Mouse (Mus musculus): ENCODE data around the gene Krtap16-1. TPM values are rescaled to one million over a fixed set of nuclear protein-coding genes. Genes with fewer than 3 reads are reported as not detected.

Gene Krtap16-1
- polyA plus RNA-seq, 1 experiment, result not detected

DNA sequence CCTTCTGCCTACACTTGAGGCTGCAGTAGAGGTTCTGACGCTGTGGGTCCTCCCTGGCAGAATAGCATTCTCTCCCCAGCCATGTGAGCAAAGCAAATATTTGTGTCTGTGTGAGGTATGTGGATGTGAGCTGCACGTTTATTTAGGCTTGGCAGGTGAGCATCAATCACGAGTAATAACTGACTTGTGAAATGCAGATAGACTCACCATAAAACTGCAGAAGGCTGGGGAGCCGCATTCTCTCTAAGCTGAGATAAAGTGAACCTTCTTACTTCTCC, 7.9 kb upstream of the Krtap16-1 start:
- Histone ChIP-seq H3K4me3 (ENCODE audit: insufficient read depth, poor library complexity, severe bottlenecking) (no peak overlapping the region), H3K27me3 (ENCODE audit: control insufficient read depth, insufficient read depth, insufficient read length) (peaks cover 23% of the 10 kb centered on the region), H3K36me3 (ENCODE audit: control insufficient read depth, insufficient read depth) (no peaks in the 10 kb centered on the region), H3K79me3 (ENCODE audit: low read depth) (no peaks in the 10 kb centered on the region), H3ac (ENCODE audit: control insufficient read depth, insufficient read length, low read depth) (no peak overlapping the region), H3K79me2 (ENCODE audit: control insufficient read depth, insufficient read depth) (no peaks in the 10 kb centered on the region)
- TF ChIP-seq MYOD1 (IDR thresholded peaks at IDR 0.05; ENCODE audit: control insufficient read depth, insufficient read length, low read depth), result no peak
- TF ChIP-seq USF1 (IDR thresholded peaks at IDR 0.05; ENCODE audit: low read depth), result no peak
- no peak for TF ChIP-seq MAX (IDR thresholded peaks at IDR 0.05)
- TF ChIP-seq MYOG (IDR thresholded peaks at IDR 0.05; ENCODE audit: control insufficient read depth, extremely low read depth, insufficient read length), result no peak
- no peak for TF ChIP-seq CEBPB (IDR thresholded peaks at IDR 0.05; ENCODE audit: low read depth)
- no peak for TF ChIP-seq CTCF (IDR thresholded peaks at IDR 0.05; ENCODE audit: control insufficient read depth, insufficient read depth, insufficient read length)
- no peak for TF ChIP-seq FOSL1 (IDR thresholded peaks at IDR 0.05; ENCODE audit: insufficient read depth, low read length, poor library complexity, severe bottlenecking)

DNA sequence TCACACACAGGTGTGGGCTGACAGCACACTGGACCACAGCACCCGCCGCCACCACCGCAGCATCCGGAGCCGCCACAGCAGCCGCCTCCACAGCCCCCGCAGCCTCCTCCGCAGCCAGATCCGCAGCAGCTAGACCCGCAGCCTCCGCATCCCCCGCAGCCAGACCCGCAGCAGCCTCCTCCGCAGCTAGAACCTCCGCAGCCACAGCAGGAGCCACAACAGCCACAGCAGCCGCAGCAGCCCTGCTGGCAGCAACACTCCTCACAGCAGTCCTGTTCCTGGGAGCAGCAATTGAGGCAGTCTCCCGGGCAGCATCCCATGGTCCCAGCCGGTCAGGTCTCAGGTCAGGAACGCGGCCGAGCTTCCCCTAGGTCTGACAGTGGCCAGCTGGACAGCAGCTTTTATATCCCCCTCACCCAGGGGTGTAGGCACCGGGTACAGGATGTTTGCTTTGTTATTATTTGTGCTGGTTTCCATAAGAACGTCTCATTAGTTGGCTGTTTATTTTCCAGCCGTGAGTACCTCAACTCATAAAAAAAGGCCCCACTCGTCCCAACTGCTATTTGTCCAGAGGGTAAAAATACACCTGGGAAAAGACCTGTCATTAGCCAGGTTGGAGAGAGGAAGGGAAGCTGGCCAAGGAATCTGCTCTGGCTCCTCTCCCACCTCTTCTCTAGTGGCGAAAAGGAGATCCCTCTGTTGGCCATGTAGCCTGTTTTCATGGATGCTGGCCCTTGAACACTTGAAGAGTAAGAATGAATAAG, 7.4 kb upstream of the Krtap16-1 start, which contains the start of gene Krtap17-1:
Krtap17-1 (minus strand) TSS at position 375 of the 764 bp plus-strand sequence.
- no peaks in the 10 kb centered on the region for H3K36me3 ChIP-seq (ENCODE audit: control insufficient read depth, insufficient read depth)
- no peak within 1 kb of the TSS for H3ac ChIP-seq (ENCODE audit: control insufficient read depth, insufficient read length, low read depth)
- H3K79me3 ChIP-seq (ENCODE audit: low read depth), result no peaks in the 10 kb centered on the region
- H3K27me3 ChIP-seq (ENCODE audit: control insufficient read depth, insufficient read depth, insufficient read length), result peaks cover 23% of the 10 kb centered on the region
- TF ChIP-seq USF1 (IDR thresholded peaks at IDR 0.05; ENCODE audit: low read depth) (no peak), MYOD1 (IDR thresholded peaks at IDR 0.05; ENCODE audit: control insufficient read depth, insufficient read length, low read depth) (no peak), MAX (IDR thresholded peaks at IDR 0.05) (no peak), FOSL1 (IDR thresholded peaks at IDR 0.05; ENCODE audit: insufficient read depth, low read length, poor library complexity, severe bottlenecking) (no peak), MYOG (IDR thresholded peaks at IDR 0.05; ENCODE audit: control insufficient read depth, extremely low read depth, insufficient read length) (no peak), CTCF (IDR thresholded peaks at IDR 0.05; ENCODE audit: control insufficient read depth, insufficient read depth, insufficient read length) (no peak), CEBPB (IDR thresholded peaks at IDR 0.05; ENCODE audit: low read depth) (no peak)
- H3K79me2 ChIP-seq (ENCODE audit: control insufficient read depth, insufficient read depth), result no peaks in the 10 kb centered on the region
- no peak within 1 kb of the TSS for H3K4me3 ChIP-seq (ENCODE audit: insufficient read depth, poor library complexity, severe bottlenecking)

DNA sequence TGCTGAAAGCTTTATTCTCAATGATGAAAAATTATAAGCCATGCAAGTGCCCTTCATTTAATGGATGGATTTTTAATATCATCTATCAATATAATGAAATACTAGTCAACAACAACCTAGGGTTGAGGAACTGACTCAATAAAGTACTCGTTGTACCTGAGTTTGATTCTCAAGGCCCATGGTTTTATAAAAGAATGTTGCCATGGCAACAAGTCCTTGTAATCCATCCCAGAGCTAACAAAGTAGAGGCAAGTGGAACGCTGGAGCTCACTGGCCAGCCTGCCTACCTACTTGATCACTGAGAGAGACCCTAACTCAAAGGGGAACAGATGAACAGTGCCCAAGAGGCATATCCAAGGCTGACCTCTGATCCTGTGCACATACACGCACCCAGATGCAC, 4.2 kb upstream of the Krtap16-1 start:
- peaks cover 26% of the 10 kb centered on the region for H3K27me3 ChIP-seq (ENCODE audit: control insufficient read depth, insufficient read depth, insufficient read length)
- H3K79me3 ChIP-seq (ENCODE audit: low read depth), result no peaks in the 10 kb centered on the region
- H3ac ChIP-seq (ENCODE audit: control insufficient read depth, insufficient read length, low read depth), result no peak overlapping the region
- H3K4me3 ChIP-seq (ENCODE audit: insufficient read depth, poor library complexity, severe bottlenecking), result no peak overlapping the region
- no peaks in the 10 kb centered on the region for H3K36me3 ChIP-seq (ENCODE audit: control insufficient read depth, insufficient read depth)
- H3K79me2 ChIP-seq (ENCODE audit: control insufficient read depth, insufficient read depth), result no peaks in the 10 kb centered on the region
- TF ChIP-seq USF1 (IDR thresholded peaks at IDR 0.05; ENCODE audit: low read depth) (no peak), MAX (IDR thresholded peaks at IDR 0.05) (no peak), CEBPB (IDR thresholded peaks at IDR 0.05; ENCODE audit: low read depth) (no peak), CTCF (IDR thresholded peaks at IDR 0.05; ENCODE audit: control insufficient read depth, insufficient read depth, insufficient read length) (no peak), MYOG (IDR thresholded peaks at IDR 0.05; ENCODE audit: control insufficient read depth, extremely low read depth, insufficient read length) (no peak), FOSL1 (IDR thresholded peaks at IDR 0.05; ENCODE audit: insufficient read depth, low read length, poor library complexity, severe bottlenecking) (no peak), MYOD1 (IDR thresholded peaks at IDR 0.05; ENCODE audit: control insufficient read depth, insufficient read length, low read depth) (no peak)

DNA sequence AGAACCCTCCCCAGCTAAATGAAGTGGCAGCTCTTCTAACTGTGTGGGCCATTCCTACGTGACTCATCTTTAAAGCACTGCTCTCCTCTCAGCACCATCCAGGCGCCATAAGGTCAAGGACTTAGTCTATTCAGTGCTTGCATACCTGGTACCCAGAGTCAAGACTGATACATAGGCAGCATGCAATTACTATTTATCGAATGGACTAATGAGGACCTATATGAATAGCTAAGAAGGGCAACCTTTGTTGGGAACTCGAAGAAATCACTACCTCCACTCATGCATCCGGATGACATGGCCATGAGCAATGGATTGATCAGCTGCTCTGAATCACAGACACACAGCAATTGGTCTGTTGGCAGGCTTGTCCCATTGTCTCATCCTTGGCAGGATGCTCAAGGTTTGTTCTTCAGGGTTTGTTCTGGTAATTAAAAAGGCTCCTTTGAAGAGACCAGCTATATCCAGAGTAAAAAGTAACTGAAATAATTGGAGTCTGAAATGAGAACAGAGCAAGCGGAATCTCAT, 3.5 kb upstream of the Krtap16-1 start:
- TF ChIP-seq MYOD1 (IDR thresholded peaks at IDR 0.05; ENCODE audit: control insufficient read depth, insufficient read length, low read depth) (peak; percentile 49), FOSL1 (IDR thresholded peaks at IDR 0.05; ENCODE audit: insufficient read depth, low read length, poor library complexity, severe bottlenecking) (no peak)
- peaks cover 28% of the 10 kb centered on the region for H3K27me3 ChIP-seq (ENCODE audit: control insufficient read depth, insufficient read depth, insufficient read length)
- no peaks in the 10 kb centered on the region for H3K79me2 ChIP-seq (ENCODE audit: control insufficient read depth, insufficient read depth)

DNA sequence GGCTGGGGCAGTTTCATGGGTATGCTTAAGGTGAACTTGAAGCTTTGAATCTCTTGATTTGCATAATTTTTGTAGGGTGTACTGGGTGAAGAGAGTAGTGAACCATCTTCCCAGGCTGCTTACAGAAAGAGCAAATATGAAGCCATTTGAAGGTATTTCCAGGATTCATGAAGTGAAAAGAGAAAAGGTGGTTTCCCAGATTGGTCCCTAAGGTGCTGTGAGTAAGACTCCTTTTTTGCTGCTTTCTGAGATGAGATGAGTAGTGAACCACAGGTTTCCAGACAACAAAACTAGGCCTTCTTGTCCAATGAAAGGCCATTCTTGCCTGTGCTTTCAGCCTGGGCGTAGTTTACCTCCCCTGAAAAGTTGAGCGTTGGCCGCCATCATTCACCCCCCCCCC, 2.1 kb upstream of the Krtap16-1 start:
- Histone ChIP-seq H3K27me3 (ENCODE audit: control insufficient read depth, insufficient read depth, insufficient read length) (peaks cover 29% of the 10 kb centered on the region), H3K4me3 (ENCODE audit: insufficient read depth, poor library complexity, severe bottlenecking) (no peak overlapping the region), H3K79me2 (ENCODE audit: control insufficient read depth, insufficient read depth) (no peaks in the 10 kb centered on the region), H3K79me3 (ENCODE audit: low read depth) (no peaks in the 10 kb centered on the region), H3K36me3 (ENCODE audit: control insufficient read depth, insufficient read depth) (no peaks in the 10 kb centered on the region), H3ac (ENCODE audit: control insufficient read depth, insufficient read length, low read depth) (no peak overlapping the region)
- TF ChIP-seq USF1 (IDR thresholded peaks at IDR 0.05; ENCODE audit: low read depth) (no peak), MYOD1 (IDR thresholded peaks at IDR 0.05; ENCODE audit: control insufficient read depth, insufficient read length, low read depth) (no peak), MYOG (IDR thresholded peaks at IDR 0.05; ENCODE audit: control insufficient read depth, extremely low read depth, insufficient read length) (no peak), MAX (IDR thresholded peaks at IDR 0.05) (no peak), CEBPB (IDR thresholded peaks at IDR 0.05; ENCODE audit: low read depth) (no peak), CTCF (IDR thresholded peaks at IDR 0.05; ENCODE audit: control insufficient read depth, insufficient read depth, insufficient read length) (no peak), FOSL1 (IDR thresholded peaks at IDR 0.05; ENCODE audit: insufficient read depth, low read length, poor library complexity, severe bottlenecking) (no peak)

More for the DNA sequence above, 3.5 kb upstream of the Krtap16-1 start:
- Histone ChIP-seq H3K4me3 (ENCODE audit: insufficient read depth, poor library complexity, severe bottlenecking) (no peak overlapping the region), H3K36me3 (ENCODE audit: control insufficient read depth, insufficient read depth) (no peaks in the 10 kb centered on the region), H3K79me3 (ENCODE audit: low read depth) (no peaks in the 10 kb centered on the region), H3ac (ENCODE audit: control insufficient read depth, insufficient read length, low read depth) (no peak overlapping the region)

Data from C2C12 (cell line).